Mouse (Mus musculus) stomach, embryonic 16.5 days (tissue): ENCODE data around the gene Znrf4. TPM values are rescaled to one million over a fixed set of nuclear protein-coding genes. Genes with fewer than 3 reads are reported as not detected.
A peak's percentile ranks its signal among the peaks of the same experiment; 100 is the strongest.

Experiments used
- ATAC-seq: fragments of 200-750 bp; cut with Nextera tagmentation; 2 replicates; pipeline ENCODE4 v1.8.0; 2017; ENCODE audit warnings: moderate number of reproducible peaks, moderate TSS enrichment; ENCODE audit not compliant: insufficient read depth, low FRiP score
- H3K27ac ChIP-seq: fragments of 300-500 bp; sonication (generic); 2 replicates; pipeline ENCODE4 v1.5.1; 2014; ENCODE audit warnings: low read length
- H3K27me3 ChIP-seq: fragments of 300-500 bp; sonication (generic); 2 replicates; pipeline ENCODE4 v1.6.1; 2014; ENCODE audit warnings: low read length, control low read depth, mixed read lengths; ENCODE audit not compliant: control insufficient read depth, insufficient read depth
- H3K36me3 ChIP-seq: fragments of 300-500 bp; sonication (generic); 2 replicates; pipeline ENCODE4 v1.6.1; 2014; ENCODE audit warnings: low read length; ENCODE audit not compliant: control insufficient read depth, insufficient read depth
- H3K4me1 ChIP-seq: fragments of 300-500 bp; sonication (generic); 2 replicates; pipeline ENCODE4 v1.6.1; 2014; ENCODE audit warnings: low read length, control low read depth, mixed read lengths; ENCODE audit not compliant: control insufficient read depth, insufficient read depth
- H3K4me2 ChIP-seq: fragments of 300-500 bp; sonication (generic); 2 replicates; pipeline ENCODE4 v1.6.1; 2014; ENCODE audit warnings: low read depth, low read length, mixed read lengths
- H3K4me3 ChIP-seq: fragments of 300-500 bp; sonication (generic); replicated peaks from 2 replicates; pipeline ENCODE4 v1.5.1; 2014; ENCODE audit warnings: mild to moderate bottlenecking, low read length
- H3K9ac ChIP-seq: fragments of 300-500 bp; sonication (generic); 2 replicates; pipeline ENCODE4 v1.6.1; 2014; ENCODE audit warnings: low read length
- H3K9me3 ChIP-seq: fragments of 300-500 bp; sonication (generic); replicated peaks from 2 replicates; pipeline ENCODE4 v1.6.1; 2016; ENCODE audit warnings: low read length, control low read depth; ENCODE audit not compliant: control insufficient read depth
- WGBS: fragments of 180-500 bp; shearing (Covaris S2); extraction: QIAGEN DNeasy Blood & Tissue Kit; methylation state at CpG from one replicate; pipeline ENCODE4 v1.1.7; 2014; 5-methylcytosine and 5-hydroxymethylcytosine counted together
- polyA plus RNA-seq: library from polyadenylated mRNA; unstranded; fragments of >200 nt; fragmentation: Nextera tagmentation; extraction: Ambion mirVana; gene quantifications from 2 replicates; pipeline ENCODE4 v1.2.1, GENCODE M21; 2015

The Znrf4 gene
- polyA plus RNA-seq, 1 experiment from 2014 or later, result not detected

- WGBS, result 4% methylated on average over 32 of the region's 32 CpGs
- no peak for ATAC-seq
- Histone ChIP-seq H3K27ac (no peak overlapping the region), H3K4me2 (peak overlapping the region; percentile 96), H3K36me3 (no peaks in the 10 kb centered on the region), H3K4me1 (peaks cover 61% of the 10 kb centered on the region), H3K9me3 (peaks cover 7% of the 10 kb centered on the region; the same call in 1 of the 2 replicates), H3K27me3 (peaks cover 25% of the 10 kb centered on the region), H3K4me3 (peak overlapping the region; percentile 62), H3K9ac (peak overlapping the region; percentile 82)
Measured at GRCm38 (mm10) chr17:56474311-56474830, 37.9 kb downstream of the Znrf4 start.

- peak overlapping the region; percentile 82 for H3K9ac ChIP-seq
- no peaks in the 10 kb centered on the region for H3K36me3 ChIP-seq
- H3K4me3 ChIP-seq, result peak overlapping the region; percentile 62
- no peak for ATAC-seq
- peaks cover 7% of the 10 kb centered on the region; the same call in 1 of the 2 replicates for H3K9me3 ChIP-seq
- peak overlapping the region; percentile 96 for H3K4me2 ChIP-seq
- 4% methylated on average over 11 of the region's 11 CpGs for WGBS
- peaks cover 25% of the 10 kb centered on the region for H3K27me3 ChIP-seq
- no peak overlapping the region for H3K27ac ChIP-seq
- peaks cover 62% of the 10 kb centered on the region for H3K4me1 ChIP-seq
Measured at GRCm38 (mm10) chr17:56473611-56473905, 38.7 kb downstream of the Znrf4 start.

GRCm38 (mm10) chr17:56472733-56473610, 39.3 kb downstream of the Znrf4 start:
- peaks cover 7% of the 10 kb centered on the region; the same call in 1 of the 2 replicates for H3K9me3 ChIP-seq
- peak overlapping the region; percentile 82 for H3K9ac ChIP-seq
- no peak for ATAC-seq
- peak overlapping the region; percentile 62 for H3K4me3 ChIP-seq
- H3K27ac ChIP-seq, result no peak overlapping the region
- H3K36me3 ChIP-seq, result no peaks in the 10 kb centered on the region
- H3K4me2 ChIP-seq, result peak overlapping the region; percentile 96
- peaks cover 25% of the 10 kb centered on the region for H3K27me3 ChIP-seq
- H3K4me1 ChIP-seq, result peaks cover 66% of the 10 kb centered on the region
- WGBS, result 4% methylated on average over 50 of the region's 50 CpGs

DNA sequence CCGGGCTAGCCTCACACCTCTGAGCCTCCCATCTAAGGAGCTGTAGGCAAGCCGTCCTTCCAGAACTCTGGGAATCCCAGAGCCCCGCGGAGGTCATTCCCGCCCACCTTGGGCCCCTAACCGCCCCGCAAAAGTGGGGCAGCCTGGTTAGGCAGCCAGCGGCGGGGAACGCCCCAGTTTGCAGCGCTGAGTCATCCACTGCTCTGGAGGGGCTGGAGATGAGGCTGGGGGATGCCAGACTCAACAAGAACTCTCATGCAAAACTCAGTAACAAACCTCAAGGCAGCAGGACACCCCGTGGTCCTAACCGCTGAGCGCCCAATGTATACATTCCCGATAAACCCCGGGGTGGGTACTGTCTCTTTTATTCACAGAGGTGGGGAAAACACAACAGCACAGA, 40.1 kb downstream of the Znrf4 start:
- H3K27me3 ChIP-seq, result peaks cover 25% of the 10 kb centered on the region
- H3K27ac ChIP-seq, result no peak overlapping the region
- H3K4me2 ChIP-seq, result peak overlapping the region; percentile 96
- peaks cover 7% of the 10 kb centered on the region; the same call in 1 of the 2 replicates for H3K9me3 ChIP-seq
- ATAC-seq, result no peak
- H3K9ac ChIP-seq, result peak overlapping the region; percentile 82
- peaks cover 72% of the 10 kb centered on the region for H3K4me1 ChIP-seq
- WGBS, result 17% methylated on average over 16 of the region's 16 CpGs
- H3K36me3 ChIP-seq, result no peaks in the 10 kb centered on the region
- no peak overlapping the region for H3K4me3 ChIP-seq

DNA sequence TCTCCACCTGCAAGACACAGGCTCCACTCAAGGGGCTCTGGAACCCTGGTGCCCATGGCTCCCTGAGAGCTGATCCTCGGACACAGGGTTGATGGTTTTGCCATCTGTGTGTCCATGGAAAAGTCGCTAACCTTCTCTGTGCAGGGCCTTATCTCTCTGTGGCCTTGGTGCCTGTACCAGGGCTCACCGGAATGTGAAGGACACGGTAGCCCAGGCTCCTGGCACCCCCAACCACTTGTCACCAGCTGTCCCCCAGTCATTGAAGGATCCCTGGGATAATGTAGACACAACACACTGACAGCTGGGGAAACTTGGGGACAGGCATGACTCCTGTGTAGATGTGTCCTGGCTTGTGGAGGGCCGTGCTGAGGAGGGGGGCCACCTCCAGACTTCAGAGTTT, 41.1 kb downstream of the Znrf4 start:
- Histone ChIP-seq H3K4me3 (no peak overlapping the region), H3K4me1 (peaks cover 76% of the 10 kb centered on the region), H3K9me3 (no peaks in the 10 kb centered on the region), H3K27me3 (peaks cover 25% of the 10 kb centered on the region), H3K36me3 (no peaks in the 10 kb centered on the region), H3K27ac (no peak overlapping the region), H3K9ac (no peak overlapping the region), H3K4me2 (no peak overlapping the region)
- ATAC-seq, result no peak
- 75% methylated on average over 5 of the region's 5 CpGs for WGBS

DNA sequence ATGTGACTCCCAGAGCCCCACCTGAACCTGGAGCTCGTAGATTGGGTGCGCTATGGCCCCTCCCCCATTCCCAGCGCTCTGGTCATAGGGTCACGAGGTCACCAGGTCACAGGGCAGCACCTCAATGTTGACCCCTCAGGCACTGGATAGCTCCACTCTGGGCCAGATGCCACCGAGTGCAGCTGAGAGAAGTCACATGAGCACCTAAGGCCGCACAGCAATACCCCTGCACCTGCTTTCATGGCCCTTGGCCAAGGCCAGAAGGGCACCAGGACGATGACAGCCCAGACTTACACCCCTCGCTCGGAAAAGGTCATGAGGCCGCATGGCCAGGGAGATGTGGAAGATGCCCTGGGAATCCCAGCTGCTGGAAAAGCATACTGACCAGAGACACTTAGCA, 41.7 kb downstream of the Znrf4 start:
- peaks cover 76% of the 10 kb centered on the region for H3K4me1 ChIP-seq
- no peak for ATAC-seq
- no peak overlapping the region for H3K27ac ChIP-seq
- peak overlapping the region; percentile 62 for H3K4me2 ChIP-seq
- peak overlapping the region; percentile 63; the same call in 1 of the 2 replicates for H3K9ac ChIP-seq
- H3K9me3 ChIP-seq, result no peaks in the 10 kb centered on the region
- 22% methylated on average over 10 of the region's 10 CpGs for WGBS
- no peaks in the 10 kb centered on the region for H3K36me3 ChIP-seq
- peak overlapping the region; percentile 38 for H3K4me3 ChIP-seq
- H3K27me3 ChIP-seq, result peaks cover 24% of the 10 kb centered on the region

GRCm38 (mm10) chr17:56470001-56470436, 42.2 kb downstream of the Znrf4 start:
- no peaks in the 10 kb centered on the region for H3K9me3 ChIP-seq
- peak overlapping the region; percentile 62 for H3K27ac ChIP-seq
- peaks cover 19% of the 10 kb centered on the region for H3K27me3 ChIP-seq
- H3K36me3 ChIP-seq, result no peaks in the 10 kb centered on the region
- peak overlapping the region; percentile 38 for H3K4me3 ChIP-seq
- WGBS, result 3% methylated on average over 26 of the region's 26 CpGs
- no peak for ATAC-seq
- H3K4me2 ChIP-seq, result peak overlapping the region; percentile 62
- H3K9ac ChIP-seq, result peak overlapping the region; percentile 63
- peaks cover 72% of the 10 kb centered on the region for H3K4me1 ChIP-seq

- peak overlapping the region; percentile 38; the same call in 1 of the 2 replicates for H3K4me3 ChIP-seq
- 38% methylated on average over 8 of the region's 8 CpGs for WGBS
Measured at GRCm38 (mm10) chr17:56469275-56469674, 43.0 kb downstream of the Znrf4 start.

DNA sequence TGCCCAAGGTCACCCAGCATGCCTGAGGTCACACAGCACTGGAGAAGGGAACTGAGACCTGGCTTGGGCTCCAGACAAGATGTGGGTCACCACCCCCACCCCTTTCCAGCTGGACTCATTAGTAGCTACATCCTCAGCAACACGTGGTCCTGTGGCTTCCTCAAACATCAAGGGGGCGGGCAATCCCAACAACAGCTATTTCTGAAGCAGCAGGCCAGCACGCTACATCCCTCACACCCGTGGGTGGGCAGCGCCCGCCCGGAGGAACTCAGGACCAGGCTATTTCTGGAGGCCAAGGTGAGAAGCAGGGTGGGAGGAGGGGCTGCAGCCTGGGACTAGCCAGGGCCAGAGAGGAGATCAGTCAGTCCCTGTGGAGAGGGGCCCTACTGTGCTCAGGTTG, 43.4 kb downstream of the Znrf4 start:
- Histone ChIP-seq H3K36me3 (no peaks in the 10 kb centered on the region), H3K4me1 (peaks cover 61% of the 10 kb centered on the region), H3K9me3 (no peaks in the 10 kb centered on the region), H3K4me2 (no peak overlapping the region), H3K4me3 (no peak overlapping the region), H3K27me3 (peaks cover 9% of the 10 kb centered on the region), H3K27ac (no peak overlapping the region; the same call in 1 of the 2 replicates), H3K9ac (no peak overlapping the region)
- no peak for ATAC-seq
- WGBS, result 47% methylated on average over 7 of the region's 7 CpGs

More at GRCm38 (mm10) chr17:56469275-56469674, 43.0 kb downstream of the Znrf4 start:
- peaks cover 65% of the 10 kb centered on the region for H3K4me1 ChIP-seq
- ATAC-seq, result no peak
- peak overlapping the region; percentile 62 for H3K4me2 ChIP-seq
- peaks cover 13% of the 10 kb centered on the region for H3K27me3 ChIP-seq
- H3K9ac ChIP-seq, result peak overlapping the region; percentile 63; the same call in 1 of the 2 replicates
- peak overlapping the region; percentile 62 for H3K27ac ChIP-seq
- no peaks in the 10 kb centered on the region for H3K36me3 ChIP-seq
- H3K9me3 ChIP-seq, result no peaks in the 10 kb centered on the region
